Mouse (Mus musculus): ENCODE measurements around the gene Csf2rb. TPM values are rescaled to one million over a fixed set of nuclear protein-coding genes. Genes with fewer than 3 reads are reported as not detected.
"Not testable (repeated sequence)": the region's sequence is repeated elsewhere in the genome, so short reads cannot be mapped to it uniquely, and the experiment has no call there.

The Csf2rb gene
- total and polyA plus RNA-seq, 2 experiments, result 1.8 to 3.6 TPM

- Histone ChIP-seq H3K9ac (ENCODE audit: low read depth, low read length) (no peak overlapping the region), H3K4me1 (ENCODE audit: control insufficient read depth, insufficient read depth, low read length) (no peaks in the 10 kb centered on the region), H3K79me2 (ENCODE audit: control insufficient read depth, insufficient read depth, low read length) (no peaks in the 10 kb centered on the region), H3K27me3 (ENCODE audit: control insufficient read depth, insufficient read depth, low read length) (no peaks in the 10 kb centered on the region), H3K36me3 (ENCODE audit: control insufficient read depth, insufficient read depth, low read length) (no peaks in the 10 kb centered on the region), H3K27ac (replicated peaks; ENCODE audit: insufficient read depth, low read depth, low read length) (no peak overlapping the region), H3K4me3 (ENCODE audit: insufficient read depth, low read depth, low read length) (no peak overlapping the region)
- 89% methylated on average over 4 of the region's 4 CpGs for WGBS
- no peak for TF ChIP-seq CTCF (IDR thresholded peaks at IDR 0.05; ENCODE audit: low read depth, low read length)
- TF ChIP-seq POLR2A (IDR thresholded peaks at IDR 0.05; ENCODE audit: extremely low read depth, insufficient read depth, low read length), result no peak
- no peak for DNase-seq (ENCODE audit: extremely low read depth, low read depth, low spot score)
Observed at GRCm38 (mm10) chr15:78330706-78331105, 5.2 kb downstream of the Csf2rb start.

- 82% methylated on average over 5 of the region's 5 CpGs for WGBS
- Histone ChIP-seq H3K27me3 (ENCODE audit: control insufficient read depth, insufficient read depth, low read length) (no peaks in the 10 kb centered on the region), H3K9ac (ENCODE audit: low read depth, low read length) (no peak overlapping the region), H3K36me3 (ENCODE audit: control insufficient read depth, insufficient read depth, low read length) (no peaks in the 10 kb centered on the region), H3K4me1 (ENCODE audit: control insufficient read depth, insufficient read depth, low read length) (no peaks in the 10 kb centered on the region), H3K27ac (replicated peaks; ENCODE audit: insufficient read depth, low read depth, low read length) (no peak overlapping the region), H3K4me3 (ENCODE audit: insufficient read depth, low read depth, low read length) (no peak overlapping the region), H3K79me2 (ENCODE audit: control insufficient read depth, insufficient read depth, low read length) (no peaks in the 10 kb centered on the region)
- no peak for TF ChIP-seq POLR2A (IDR thresholded peaks at IDR 0.05; ENCODE audit: extremely low read depth, insufficient read depth, low read length)
- no peak for TF ChIP-seq CTCF (IDR thresholded peaks at IDR 0.05; ENCODE audit: low read depth, low read length)
- DNase-seq (ENCODE audit: extremely low read depth, low read depth, low spot score), result no peak
Observed at GRCm38 (mm10) chr15:78331523-78332340, 6.2 kb downstream of the Csf2rb start.

GRCm38 (mm10) chr15:78332981-78333380 lies 7.4 kb downstream of the Csf2rb start:
- Histone ChIP-seq H3K27ac (replicated peaks; ENCODE audit: insufficient read depth, low read depth, low read length) (no peak overlapping the region), H3K4me1 (ENCODE audit: control insufficient read depth, insufficient read depth, low read length) (no peaks in the 10 kb centered on the region), H3K9ac (ENCODE audit: low read depth, low read length) (no peak overlapping the region), H3K79me2 (ENCODE audit: control insufficient read depth, insufficient read depth, low read length) (no peaks in the 10 kb centered on the region), H3K27me3 (ENCODE audit: control insufficient read depth, insufficient read depth, low read length) (no peaks in the 10 kb centered on the region), H3K36me3 (ENCODE audit: control insufficient read depth, insufficient read depth, low read length) (no peaks in the 10 kb centered on the region), H3K4me3 (ENCODE audit: insufficient read depth, low read depth, low read length) (no peak overlapping the region)
- WGBS, result 78% methylated on average over 6 of the region's 6 CpGs
- TF ChIP-seq CTCF (IDR thresholded peaks at IDR 0.05; ENCODE audit: low read depth, low read length) (no peak), POLR2A (IDR thresholded peaks at IDR 0.05; ENCODE audit: extremely low read depth, insufficient read depth, low read length) (no peak)
- DNase-seq (ENCODE audit: extremely low read depth, low read depth, low spot score), result no peak

GRCm38 (mm10) chr15:78334380-78334779 lies 8.8 kb downstream of the Csf2rb start:
- Histone ChIP-seq H3K27ac (replicated peaks; ENCODE audit: insufficient read depth, low read depth, low read length) (no peak overlapping the region), H3K9ac (ENCODE audit: low read depth, low read length) (no peak overlapping the region), H3K79me2 (ENCODE audit: control insufficient read depth, insufficient read depth, low read length) (no peaks in the 10 kb centered on the region), H3K36me3 (ENCODE audit: control insufficient read depth, insufficient read depth, low read length) (no peaks in the 10 kb centered on the region), H3K4me3 (ENCODE audit: insufficient read depth, low read depth, low read length) (no peak overlapping the region), H3K4me1 (ENCODE audit: control insufficient read depth, insufficient read depth, low read length) (no peaks in the 10 kb centered on the region), H3K27me3 (ENCODE audit: control insufficient read depth, insufficient read depth, low read length) (no peaks in the 10 kb centered on the region)
- 79% methylated on average over 3 of the region's 3 CpGs for WGBS
- no peak for DNase-seq (ENCODE audit: extremely low read depth, low read depth, low spot score)
- TF ChIP-seq CTCF (IDR thresholded peaks at IDR 0.05; ENCODE audit: low read depth, low read length) (no peak), POLR2A (IDR thresholded peaks at IDR 0.05; ENCODE audit: extremely low read depth, insufficient read depth, low read length) (no peak)

- DNase-seq (ENCODE audit: extremely low read depth, low read depth, low spot score); H3K4me3 ChIP-seq (ENCODE audit: insufficient read depth, low read depth, low read length); H3K36me3 ChIP-seq (ENCODE audit: control insufficient read depth, insufficient read depth, low read length); H3K27me3 ChIP-seq (ENCODE audit: control insufficient read depth, insufficient read depth, low read length); H3K79me2 ChIP-seq (ENCODE audit: control insufficient read depth, insufficient read depth, low read length); H3K9ac ChIP-seq (ENCODE audit: low read depth, low read length); H3K27ac ChIP-seq (replicated peaks; ENCODE audit: insufficient read depth, low read depth, low read length): not testable (repeated sequence)
- WGBS, result 38% methylated on average over 7 of the region's 7 CpGs
- peak; percentile 95 for TF ChIP-seq CTCF (IDR thresholded peaks at IDR 0.05; ENCODE audit: low read depth, low read length)
- H3K4me1 ChIP-seq (ENCODE audit: control insufficient read depth, insufficient read depth, low read length), result peaks cover 17% of the 10 kb centered on the region
Observed at GRCm38 (mm10) chr15:78339627-78340423, 14.3 kb downstream of the Csf2rb start.

GRCm38 (mm10) chr15:78340919-78341318 lies 15.4 kb downstream of the Csf2rb start:
- not testable (repeated sequence) for H3K27me3 ChIP-seq (ENCODE audit: control insufficient read depth, insufficient read depth, low read length); H3K36me3 ChIP-seq (ENCODE audit: control insufficient read depth, insufficient read depth, low read length); H3K4me3 ChIP-seq (ENCODE audit: insufficient read depth, low read depth, low read length); H3K27ac ChIP-seq (replicated peaks; ENCODE audit: insufficient read depth, low read depth, low read length); H3K9ac ChIP-seq (ENCODE audit: low read depth, low read length); H3K79me2 ChIP-seq (ENCODE audit: control insufficient read depth, insufficient read depth, low read length)
- peak; percentile 84 for DNase-seq (ENCODE audit: extremely low read depth, low read depth, low spot score)
- H3K4me1 ChIP-seq (ENCODE audit: control insufficient read depth, insufficient read depth, low read length), result peaks cover 23% of the 10 kb centered on the region
- WGBS, result 22% methylated on average over 7 of the region's 7 CpGs
